Mouse (Mus musculus) CD8-positive naive resting alpha-beta T cell, adult 2 months (primary cell): ENCODE results near the gene Wnt3a.

Experiments
- DNase-seq, 2 experiments: peaks; one replicate each; pipeline ENCODE4 v3.0.0; 2022; ENCODE audit warnings: low read depth in 2 of 2, low spot score in 2 of 2

Gene Wnt3a

GRCm38 (mm10) chr11:59290702-59291303 is at the start of gene Wnt3a:
TSS of gene Wnt3a (minus strand) at chr11:59290752.
- DNase-seq = no peak

GRCm38 (mm10) chr11:59338736-59339120 is 48.2 kb upstream of the Wnt3a start:
- no peak for DNase-seq

- no peak for DNase-seq
Measured at GRCm38 (mm10) chr11:59337955-59338735, 47.6 kb upstream of the Wnt3a start.

GRCm38 (mm10) chr11:59336381-59336780 is 45.8 kb upstream of the Wnt3a start:
- no peak for DNase-seq

- no peak for DNase-seq
Measured at GRCm38 (mm10) chr11:59335942-59336341, 45.4 kb upstream of the Wnt3a start.

- DNase-seq = no peak
Measured at GRCm38 (mm10) chr11:59335150-59335549, 44.6 kb upstream of the Wnt3a start.

GRCm38 (mm10) chr11:59332938-59333337 is 42.4 kb upstream of the Wnt3a start:
- no peak for DNase-seq

GRCm38 (mm10) chr11:59331167-59331869 is 40.8 kb upstream of the Wnt3a start:
- no peak for DNase-seq

GRCm38 (mm10) chr11:59330560-59330959 is 40.0 kb upstream of the Wnt3a start:
- DNase-seq = peak; percentile 25 to 37

- DNase-seq = no peak
Measured at GRCm38 (mm10) chr11:59329616-59330015, 39.1 kb upstream of the Wnt3a start.

GRCm38 (mm10) chr11:59327625-59328024 is 37.1 kb upstream of the Wnt3a start:
- no peak for DNase-seq

- DNase-seq = no peak
Measured at GRCm38 (mm10) chr11:59324777-59325176, 34.2 kb upstream of the Wnt3a start.

- no peak for DNase-seq
Measured at GRCm38 (mm10) chr11:59322988-59323387, 32.4 kb upstream of the Wnt3a start.

GRCm38 (mm10) chr11:59316517-59316916 is 26.0 kb upstream of the Wnt3a start:
- no peak for DNase-seq

GRCm38 (mm10) chr11:59313944-59314343 is 23.4 kb upstream of the Wnt3a start:
- no peak for DNase-seq

- DNase-seq = no peak
Measured at GRCm38 (mm10) chr11:59313029-59313811, 22.7 kb upstream of the Wnt3a start.

GRCm38 (mm10) chr11:59312501-59312900 is 21.9 kb upstream of the Wnt3a start:
- no peak for DNase-seq

GRCm38 (mm10) chr11:59312060-59312459 is 21.5 kb upstream of the Wnt3a start:
- DNase-seq = no peak

GRCm38 (mm10) chr11:59309976-59310375 is 19.4 kb upstream of the Wnt3a start:
- DNase-seq = no peak

- no peak for DNase-seq
Measured at GRCm38 (mm10) chr11:59309106-59309805, 18.7 kb upstream of the Wnt3a start.

GRCm38 (mm10) chr11:59308625-59309024 is 18.1 kb upstream of the Wnt3a start:
- DNase-seq = no peak
